Mouse (Mus musculus) stomach, postnatal 0 days (tissue): ENCODE data around the gene Gse1. TPM values are rescaled to one million over a fixed set of nuclear protein-coding genes. Genes with fewer than 3 reads are reported as not detected.

ENCODE experiments used
- ATAC-seq: fragments of 200-750 bp; cut with Nextera tagmentation; 2 replicates; pipeline ENCODE4 v1.8.0; 2017; ENCODE audit not compliant: low FRiP score, low TSS enrichment
- DNase-seq: peaks from one replicate; pipeline ENCODE4 v3.0.0-alpha.2; 2016; ENCODE audit warnings: low spot score
- H3K27ac ChIP-seq: fragments of 300-500 bp; sonication (generic); replicated peaks from 2 replicates; pipeline ENCODE4 v1.5.1; 2014; ENCODE audit warnings: mild to moderate bottlenecking, control low read depth
- H3K27me3 ChIP-seq: fragments of 300-500 bp; sonication (generic); 2 replicates; pipeline ENCODE4 v1.6.1; 2014; ENCODE audit warnings: low read length; ENCODE audit not compliant: control insufficient read depth, insufficient read depth
- H3K36me3 ChIP-seq: fragments of 300-500 bp; sonication (generic); 2 replicates; pipeline ENCODE4 v1.6.1; 2014; ENCODE audit warnings: low read length, mixed read lengths; ENCODE audit not compliant: control insufficient read depth, insufficient read depth
- H3K4me1 ChIP-seq: fragments of 300-500 bp; sonication (generic); replicated peaks from 2 replicates; pipeline ENCODE4 v1.6.1; 2014; ENCODE audit warnings: antibody characterized with exemption; ENCODE audit not compliant: control insufficient read depth, insufficient read depth
- H3K4me2 ChIP-seq: fragments of 300-500 bp; sonication (generic); replicated peaks from 2 replicates; pipeline ENCODE4 v1.6.1; 2014; ENCODE audit warnings: low read depth, mild to moderate bottlenecking, control low read depth, moderate library complexity
- H3K4me3 ChIP-seq: fragments of 300-500 bp; sonication (generic); 2 replicates; pipeline ENCODE4 v1.5.1; 2014; ENCODE audit warnings: low read depth, low read length, control low read depth
- H3K9ac ChIP-seq: fragments of 300-500 bp; sonication (generic); 2 replicates; pipeline ENCODE4 v1.6.1; 2014; ENCODE audit warnings: mild to moderate bottlenecking, low read length, control low read depth, mixed read lengths
- H3K9me3 ChIP-seq: fragments of 300-500 bp; sonication (generic); 2 replicates; pipeline ENCODE4 v1.6.1; 2016; ENCODE audit warnings: low read length; ENCODE audit not compliant: control insufficient read depth
- CTCF ChIP-seq: IDR thresholded peaks from 2 replicates; pipeline ENCODE4 v1.5.1; 2016; ENCODE audit warnings: antibody characterized with exemption, low read depth, mild to moderate bottlenecking, moderate library complexity
- EP300 ChIP-seq: optimal IDR thresholded peaks from 2 replicates; pipeline ENCODE3; 2016; ENCODE audit warnings: antibody characterized with exemption
- WGBS: fragments of 180-500 bp; shearing (Covaris S2); extraction: QIAGEN DNeasy Blood & Tissue Kit; methylation state at CpG from one replicate; pipeline ENCODE4 v1.1.7; 2014; 5-methylcytosine and 5-hydroxymethylcytosine counted together
- polyA plus RNA-seq: library from polyadenylated mRNA; unstranded; fragments of >200 nt; fragmentation: Nextera tagmentation; extraction: Ambion mirVana; gene quantifications from 2 replicates; pipeline ENCODE4 v1.2.1, GENCODE M21; 2015

The Gse1 gene
- polyA plus RNA-seq, 1 experiment from 2014 or later: 6.4 TPM

GRCm38 (mm10) chr8:120298601-120299532, 70.6 kb downstream of the Gse1 start:
- H3K4me1 ChIP-seq: peaks cover 5% of the 10 kb centered on the region
- DNase-seq: no peak
- H3K4me2 ChIP-seq: no peak overlapping the region
- no peaks in the 10 kb centered on the region for H3K9me3 ChIP-seq
- H3K9ac ChIP-seq: no peak overlapping the region
- WGBS: 55% methylated on average over 22 of the region's 22 CpGs
- H3K4me3 ChIP-seq: no peak overlapping the region
- no peaks in the 10 kb centered on the region for H3K36me3 ChIP-seq
- no peak for ATAC-seq
- TF ChIP-seq EP300 (no peak), CTCF (no peak; the same call in 1 of the 2 replicates)
- no peaks in the 10 kb centered on the region for H3K27me3 ChIP-seq
- peak overlapping the region; percentile 8; the same call in 1 of the 2 replicates for H3K27ac ChIP-seq

GRCm38 (mm10) chr8:120300601-120301141, 72.4 kb downstream of the Gse1 start:
- TF ChIP-seq CTCF: peak; percentile 97
- no peak for TF ChIP-seq EP300
- no peaks in the 10 kb centered on the region for H3K36me3 ChIP-seq
- no peak overlapping the region for H3K9ac ChIP-seq
- DNase-seq (peak; percentile 82), ATAC-seq (peak; percentile 59)
- no peak overlapping the region for H3K4me3 ChIP-seq
- H3K9me3 ChIP-seq: no peaks in the 10 kb centered on the region
- H3K27me3 ChIP-seq: no peaks in the 10 kb centered on the region
- peak overlapping the region; percentile 28 for H3K4me2 ChIP-seq
- 9% methylated on average over 13 of the region's 13 CpGs for WGBS
- peaks cover 5% of the 10 kb centered on the region for H3K4me1 ChIP-seq
- peak overlapping the region; percentile 58 for H3K27ac ChIP-seq

- ATAC-seq: no peak
- Histone ChIP-seq H3K4me1 (peaks cover 5% of the 10 kb centered on the region), H3K27ac (0 out of 2 replicates have a peak overlapping the region, but pooled peaks have one; percentile 13), H3K4me2 (no peak overlapping the region), H3K9me3 (no peaks in the 10 kb centered on the region), H3K36me3 (no peaks in the 10 kb centered on the region), H3K9ac (no peak overlapping the region), H3K27me3 (no peaks in the 10 kb centered on the region), H3K4me3 (no peak overlapping the region)
- WGBS: 68% methylated on average over 11 of the region's 11 CpGs
- no peak for DNase-seq
- TF ChIP-seq CTCF (no peak), EP300 (no peak)
These were observed 74.9 kb downstream of the Gse1 start for GRCm38 (mm10) chr8:120302941-120303675.

- TF ChIP-seq EP300 (no peak), CTCF (no peak)
- DNase-seq (no peak), ATAC-seq (no peak)
- H3K4me2 ChIP-seq: no peak overlapping the region
- H3K9ac ChIP-seq: 0 out of 2 replicates have a peak overlapping the region, but pooled peaks have one; percentile 18
- no peaks in the 10 kb centered on the region for H3K27me3 ChIP-seq
- WGBS: 48% methylated on average over 9 of the region's 9 CpGs
- H3K4me1 ChIP-seq: peaks cover 8% of the 10 kb centered on the region
- H3K9me3 ChIP-seq: no peaks in the 10 kb centered on the region
- no peak overlapping the region for H3K27ac ChIP-seq
- H3K4me3 ChIP-seq: no peak overlapping the region
- H3K36me3 ChIP-seq: no peaks in the 10 kb centered on the region
These were observed 75.8 kb downstream of the Gse1 start for GRCm38 (mm10) chr8:120304097-120304496.

GRCm38 (mm10) chr8:120305800-120306385, 77.6 kb downstream of the Gse1 start:
- 81% methylated on average over 10 of the region's 10 CpGs for WGBS
- TF ChIP-seq CTCF (no peak), EP300 (no peak)
- H3K9ac ChIP-seq: no peak overlapping the region
- 0 out of 2 replicates have a peak, but pooled peaks cover 3% of the 10 kb centered on the region for H3K4me1 ChIP-seq
- H3K27me3 ChIP-seq: no peaks in the 10 kb centered on the region
- no peak overlapping the region for H3K27ac ChIP-seq
- ATAC-seq: no peak
- no peaks in the 10 kb centered on the region for H3K36me3 ChIP-seq
- no peaks in the 10 kb centered on the region for H3K9me3 ChIP-seq
- H3K4me3 ChIP-seq: no peak overlapping the region
- H3K4me2 ChIP-seq: no peak overlapping the region
- no peak for DNase-seq
